Mouse (Mus musculus) embryonic facial prominence, embryonic 13.5 days (tissue): ENCODE data around the gene Lhfp. TPM values are rescaled to one million over a fixed set of nuclear protein-coding genes. Genes with fewer than 3 reads are reported as not detected.
A peak's percentile ranks its signal among the peaks of the same experiment; 100 is the strongest.

Experiments
- ATAC-seq: fragments of 200-750 bp; cut with Nextera tagmentation; 2 replicates; pipeline ENCODE4 v1.8.0; 2017; ENCODE audit warnings: low read depth; ENCODE audit not compliant: insufficient number of reproducible peaks, insufficient read depth, low FRiP score, low TSS enrichment
- H3K27ac ChIP-seq: fragments of 300-500 bp; sonication (generic); 2 replicates; pipeline ENCODE4 v1.5.1; 2015; ENCODE audit warnings: moderate library complexity, mild to moderate bottlenecking, inconsistent platforms
- H3K27me3 ChIP-seq: fragments of 300-500 bp; sonication (generic); 2 replicates; pipeline ENCODE4 v1.6.1; 2015; ENCODE audit warnings: mild to moderate bottlenecking, inconsistent platforms
- H3K36me3 ChIP-seq: fragments of 300-500 bp; sonication (generic); 2 replicates; pipeline ENCODE4 v1.6.1; 2015; ENCODE audit warnings: mild to moderate bottlenecking, inconsistent platforms
- H3K4me1 ChIP-seq: fragments of 300-500 bp; sonication (generic); 2 replicates; pipeline ENCODE4 v1.6.1; 2015; ENCODE audit warnings: inconsistent platforms
- H3K4me2 ChIP-seq: fragments of 300-500 bp; sonication (generic); 2 replicates; pipeline ENCODE4 v1.6.1; 2015; ENCODE audit warnings: moderate library complexity, mild to moderate bottlenecking, inconsistent platforms
- H3K4me3 ChIP-seq: fragments of 300-500 bp; sonication (generic); 2 replicates; pipeline ENCODE4 v1.5.1; 2015; ENCODE audit warnings: mild to moderate bottlenecking, inconsistent platforms
- H3K9ac ChIP-seq: fragments of 300-500 bp; sonication (generic); 2 replicates; pipeline ENCODE4 v1.6.1; 2015; ENCODE audit warnings: mild to moderate bottlenecking, inconsistent platforms
- H3K9me3 ChIP-seq: fragments of 300-500 bp; sonication (generic); 2 replicates; pipeline ENCODE4 v1.6.1; 2016; ENCODE audit warnings: inconsistent platforms
- WGBS: fragments of 180-500 bp; shearing (Covaris S2); methylation state at CpG from one replicate; pipeline ENCODE4 v1.1.7; 2015; ENCODE audit warnings: mixed read lengths; 5-methylcytosine and 5-hydroxymethylcytosine counted together
- polyA plus RNA-seq: library from polyadenylated mRNA; unstranded; fragments of >200 nt; fragmentation: Nextera tagmentation; extraction: Ambion mirVana; gene quantifications from 2 replicates; pipeline ENCODE4 v1.2.1, GENCODE M21; 2015

Lhfp gene
- polyA plus RNA-seq, 1 experiment from 2014 or later, result 44.7 TPM

GRCm38 (mm10) chr3:53204348-53204984 lies 163.1 kb downstream of the Lhfp start:
- Histone ChIP-seq H3K4me2 (no peak overlapping the region), H3K4me1 (peaks cover 56% of the 10 kb centered on the region), H3K36me3 (no peaks in the 10 kb centered on the region), H3K27me3 (peaks cover 2% of the 10 kb centered on the region), H3K27ac (peak overlapping the region; percentile 22; the same call in 1 of the 2 replicates), H3K4me3 (no peak overlapping the region), H3K9me3 (no peaks in the 10 kb centered on the region), H3K9ac (no peak overlapping the region)
- WGBS, result 64% methylated on average over 7 of the region's 7 CpGs
- ATAC-seq, result no peak

DNA sequence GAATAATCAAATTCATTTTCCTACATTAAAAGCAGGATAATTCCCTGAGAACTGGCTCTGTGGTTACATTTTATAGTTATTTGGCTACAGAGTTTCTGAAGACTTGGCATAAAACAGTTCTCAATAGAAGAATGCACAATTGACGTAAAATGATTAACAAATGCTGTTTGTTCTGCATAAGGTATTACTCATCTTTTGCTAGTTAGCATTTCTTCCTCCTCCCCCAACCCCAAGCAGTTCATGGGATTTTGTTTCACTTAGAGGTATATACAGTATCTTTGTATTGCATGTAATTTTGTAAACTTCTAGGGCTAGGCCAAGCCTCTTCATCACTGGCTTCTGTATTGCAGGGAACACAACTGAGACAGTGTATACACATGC lies 163.6 kb downstream of the Lhfp start:
- Histone ChIP-seq H3K4me2 (no peak overlapping the region), H3K9ac (no peak overlapping the region), H3K27me3 (peaks cover 2% of the 10 kb centered on the region), H3K4me3 (no peak overlapping the region), H3K36me3 (no peaks in the 10 kb centered on the region), H3K4me1 (peaks cover 60% of the 10 kb centered on the region), H3K27ac (peak overlapping the region; percentile 5; the same call in 1 of the 2 replicates), H3K9me3 (no peaks in the 10 kb centered on the region)
- WGBS, result 44% methylated on average over 1 of the region's 1 CpGs
- no peak for ATAC-seq

DNA sequence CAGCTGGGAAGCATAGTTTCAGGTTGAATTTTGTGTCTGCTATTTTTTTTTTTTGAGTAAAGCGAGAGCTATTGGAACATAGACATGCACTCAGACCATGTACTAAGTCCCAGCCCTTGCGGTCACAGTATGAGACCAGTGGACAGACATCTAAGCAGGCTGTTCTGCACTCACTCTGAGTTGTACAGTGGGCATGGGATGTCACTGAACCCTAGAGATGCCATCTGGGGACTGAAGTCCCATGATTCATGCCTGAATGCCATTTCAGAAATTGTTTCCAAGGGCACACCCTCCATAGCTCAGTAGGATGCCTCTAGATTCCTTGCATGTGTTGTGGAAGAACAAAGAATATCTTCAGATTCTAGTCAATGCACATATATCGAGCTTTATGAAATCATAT lies 164.4 kb downstream of the Lhfp start:
- Histone ChIP-seq H3K9me3 (no peaks in the 10 kb centered on the region), H3K9ac (no peak overlapping the region), H3K27ac (no peak overlapping the region), H3K36me3 (no peaks in the 10 kb centered on the region), H3K4me1 (peaks cover 62% of the 10 kb centered on the region), H3K27me3 (peaks cover 2% of the 10 kb centered on the region), H3K4me2 (no peak overlapping the region), H3K4me3 (no peak overlapping the region)
- WGBS, result 93% methylated on average over 3 of the region's 3 CpGs
- ATAC-seq, result no peak

GRCm38 (mm10) chr3:53206509-53207224 lies 165.3 kb downstream of the Lhfp start:
- Histone ChIP-seq H3K4me2 (no peak overlapping the region), H3K36me3 (no peaks in the 10 kb centered on the region), H3K27me3 (no peaks in the 10 kb centered on the region; the same call in 1 of the 2 replicates), H3K9me3 (no peaks in the 10 kb centered on the region), H3K9ac (no peak overlapping the region), H3K4me3 (no peak overlapping the region), H3K27ac (no peak overlapping the region), H3K4me1 (peaks cover 64% of the 10 kb centered on the region)
- 65% methylated on average over 11 of the region's 11 CpGs for WGBS
- no peak for ATAC-seq

GRCm38 (mm10) chr3:53207225-53207528 lies 165.8 kb downstream of the Lhfp start:
- Histone ChIP-seq H3K27me3 (no peaks in the 10 kb centered on the region; the same call in 1 of the 2 replicates), H3K4me2 (no peak overlapping the region), H3K36me3 (no peaks in the 10 kb centered on the region), H3K4me3 (no peak overlapping the region), H3K9me3 (no peaks in the 10 kb centered on the region), H3K27ac (no peak overlapping the region), H3K9ac (no peak overlapping the region), H3K4me1 (peaks cover 61% of the 10 kb centered on the region)
- ATAC-seq, result no peak
- WGBS, result 72% methylated on average over 4 of the region's 4 CpGs

DNA sequence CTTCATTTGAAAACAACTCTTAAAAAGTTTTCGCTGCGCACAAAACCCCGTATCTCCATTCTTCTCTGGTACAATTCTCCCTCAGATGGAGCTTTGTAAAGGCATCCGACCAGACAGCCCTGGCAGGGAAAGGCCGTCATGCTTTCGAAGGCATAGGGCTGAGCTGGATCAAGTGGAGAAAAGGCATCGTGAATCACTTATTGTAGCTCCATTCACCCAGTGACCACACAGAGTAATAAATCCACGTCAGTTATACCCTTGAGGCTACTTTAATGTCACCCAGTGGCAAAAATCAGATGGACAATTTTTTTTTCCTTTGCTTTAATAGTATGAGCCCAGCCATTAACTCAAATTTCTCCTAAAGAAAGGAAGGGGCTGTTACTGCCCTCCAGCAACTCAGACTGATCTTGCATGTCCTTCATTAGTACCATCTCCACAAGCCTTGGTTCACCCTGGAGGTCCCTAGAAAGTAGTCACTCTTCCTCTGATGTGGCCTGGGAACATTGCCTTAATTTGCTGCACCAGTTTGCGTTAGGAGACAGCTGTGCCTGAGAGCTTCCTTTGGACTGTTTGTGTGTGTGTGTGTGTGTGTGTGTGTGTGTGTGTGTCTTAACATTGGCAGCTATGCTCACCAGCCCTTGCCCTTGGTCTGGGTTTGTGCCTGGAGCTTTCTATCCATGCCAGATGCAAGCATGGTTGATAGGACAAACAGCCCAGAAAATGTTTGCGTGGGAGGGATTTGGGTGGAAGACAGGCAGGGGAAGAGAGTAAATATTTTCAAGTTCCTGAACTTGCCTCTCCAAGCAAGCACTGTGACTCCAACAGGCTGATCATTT lies 169.6 kb downstream of the Lhfp start:
- H3K27ac ChIP-seq, result no peak overlapping the region
- no peaks in the 10 kb centered on the region for H3K36me3 ChIP-seq
- no peaks in the 10 kb centered on the region; the same call in 1 of the 2 replicates for H3K27me3 ChIP-seq
- no peak overlapping the region for H3K4me3 ChIP-seq
- no peaks in the 10 kb centered on the region for H3K9me3 ChIP-seq
- no peak overlapping the region; the same call in 1 of the 2 replicates for H3K4me2 ChIP-seq
- H3K4me1 ChIP-seq, result peaks cover 52% of the 10 kb centered on the region
- no peak overlapping the region for H3K9ac ChIP-seq
- ATAC-seq, result no peak
- 39% methylated on average over 10 of the region's 10 CpGs for WGBS

DNA sequence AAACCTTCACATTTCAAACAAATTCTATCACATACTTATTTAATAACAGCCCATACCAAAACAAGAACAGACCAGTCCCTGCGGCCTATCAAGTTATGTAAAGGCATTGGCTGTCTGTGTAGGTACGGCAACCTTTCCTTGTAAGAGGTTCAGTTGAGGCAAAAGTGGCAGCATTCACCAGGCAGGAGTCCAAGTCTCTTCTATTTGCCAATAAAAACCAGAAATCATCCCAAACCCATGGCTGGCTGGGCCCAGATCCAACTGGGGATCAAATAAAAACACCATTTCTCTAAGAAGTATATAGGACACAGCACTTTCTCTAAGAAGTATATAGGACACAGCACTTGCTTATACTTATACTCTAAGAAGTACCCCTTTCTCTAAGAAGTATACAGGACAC lies 171.3 kb downstream of the Lhfp start:
- Histone ChIP-seq H3K9me3 (no peaks in the 10 kb centered on the region), H3K4me3 (no peak overlapping the region), H3K4me2 (no peak overlapping the region), H3K27me3 (no peaks in the 10 kb centered on the region; the same call in 1 of the 2 replicates), H3K27ac (no peak overlapping the region), H3K4me1 (peaks cover 42% of the 10 kb centered on the region), H3K9ac (no peak overlapping the region), H3K36me3 (no peaks in the 10 kb centered on the region)
- 70% methylated on average over 2 of the region's 2 CpGs for WGBS
- ATAC-seq, result no peak

DNA sequence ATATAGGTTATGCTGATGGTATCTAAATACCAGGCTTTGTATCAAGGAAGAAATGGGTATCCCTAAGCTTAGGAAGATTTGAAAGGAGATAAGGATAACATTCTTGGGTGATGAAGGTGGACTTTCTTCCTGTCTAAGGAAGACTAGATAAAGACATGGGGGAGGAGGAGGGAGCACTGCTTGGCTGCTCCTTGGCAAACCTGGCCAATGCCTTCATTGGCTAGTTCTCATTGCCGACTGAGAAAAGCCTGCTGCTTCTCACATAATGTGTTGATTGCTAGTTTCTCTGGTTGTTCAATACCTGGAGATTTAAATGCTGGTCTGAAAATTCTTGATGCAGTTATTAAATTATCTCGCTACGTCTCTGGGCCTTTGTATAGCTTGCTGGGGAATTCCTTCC lies 172.0 kb downstream of the Lhfp start:
- Histone ChIP-seq H3K4me2 (no peak overlapping the region), H3K4me3 (no peak overlapping the region), H3K27ac (no peak overlapping the region), H3K36me3 (no peaks in the 10 kb centered on the region), H3K4me1 (peaks cover 42% of the 10 kb centered on the region), H3K9ac (no peak overlapping the region), H3K27me3 (no peaks in the 10 kb centered on the region; the same call in 1 of the 2 replicates), H3K9me3 (no peaks in the 10 kb centered on the region)
- no peak for ATAC-seq
- WGBS, result 54% methylated on average over 3 of the region's 3 CpGs

- WGBS, result 30% methylated on average over 7 of the region's 7 CpGs
These were observed 172.5 kb downstream of the Lhfp start for GRCm38 (mm10) chr3:53213746-53214271.

GRCm38 (mm10) chr3:53214386-53214785 lies 173.1 kb downstream of the Lhfp start:
- WGBS, result 57% methylated on average over 4 of the region's 4 CpGs
- ATAC-seq, result no peak
- Histone ChIP-seq H3K4me1 (peaks cover 41% of the 10 kb centered on the region), H3K27me3 (no peaks in the 10 kb centered on the region; the same call in 1 of the 2 replicates), H3K4me2 (no peak overlapping the region), H3K27ac (no peak overlapping the region), H3K4me3 (no peak overlapping the region), H3K9ac (no peak overlapping the region), H3K9me3 (no peaks in the 10 kb centered on the region), H3K36me3 (no peaks in the 10 kb centered on the region)

More at GRCm38 (mm10) chr3:53213746-53214271, 172.5 kb downstream of the Lhfp start:
- H3K27ac ChIP-seq, result no peak overlapping the region
- H3K27me3 ChIP-seq, result no peaks in the 10 kb centered on the region; the same call in 1 of the 2 replicates
- H3K4me1 ChIP-seq, result peaks cover 42% of the 10 kb centered on the region
- no peak overlapping the region for H3K4me3 ChIP-seq
- no peak for ATAC-seq
- no peak overlapping the region for H3K4me2 ChIP-seq
- H3K36me3 ChIP-seq, result no peaks in the 10 kb centered on the region
- no peaks in the 10 kb centered on the region for H3K9me3 ChIP-seq
- no peak overlapping the region for H3K9ac ChIP-seq

- Histone ChIP-seq H3K9me3 (no peaks in the 10 kb centered on the region), H3K9ac (no peak overlapping the region), H3K4me2 (no peak overlapping the region), H3K27ac (no peak overlapping the region), H3K4me1 (peaks cover 17% of the 10 kb centered on the region), H3K4me3 (no peak overlapping the region), H3K36me3 (no peaks in the 10 kb centered on the region), H3K27me3 (peaks cover 2% of the 10 kb centered on the region; the same call in 1 of the 2 replicates)
- ATAC-seq, result no peak
- 72% methylated on average over 5 of the region's 5 CpGs for WGBS
These were observed 176.4 kb downstream of the Lhfp start for GRCm38 (mm10) chr3:53217697-53218096.
